Mouse (Mus musculus): Measurements from ENCODE around the gene Chst11. TPM values are rescaled to one million over a fixed set of nuclear protein-coding genes. Genes with fewer than 3 reads are reported as not detected.

Gene Chst11
- polyA plus RNA-seq, 1 experiment from 2014 or later, result 4.5 TPM

DNA sequence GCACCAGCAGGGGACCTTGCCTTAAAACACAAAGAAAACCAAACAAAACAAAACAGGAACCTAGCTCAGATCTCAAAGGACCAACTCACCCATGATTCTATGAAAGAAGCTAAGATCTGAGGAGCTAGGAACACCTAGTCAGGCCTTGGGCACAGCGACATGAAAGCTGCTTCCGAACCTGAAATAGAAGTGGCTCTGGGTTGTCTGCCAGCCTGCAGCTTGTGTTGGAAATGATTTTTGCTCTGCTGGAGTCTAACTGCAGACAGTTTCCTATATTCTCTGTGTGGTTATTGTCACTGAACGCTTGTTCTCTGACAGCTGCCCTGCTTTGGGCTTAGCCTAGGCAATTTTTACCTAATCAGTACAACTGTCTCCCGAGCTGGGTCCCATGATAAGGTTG is 82.0 kb downstream of the Chst11 start:
- H3K4me3 ChIP-seq (replicated peaks; ENCODE audit: low read depth, low read length), result no peak overlapping the region
- DNase-seq (no peak), ATAC-seq (ENCODE audit: low FRiP score, low TSS enrichment) (no peak)
- H3K27ac ChIP-seq (replicated peaks; ENCODE audit: low read depth, low read length), result 0 out of 2 replicates have a peak overlapping the region, but pooled peaks have one; percentile 38
- 85% methylated on average over 4 of the region's 4 CpGs for WGBS
- no peaks in the 10 kb centered on the region for H3K36me3 ChIP-seq (ENCODE audit: control insufficient read depth, insufficient read depth, low read length)
- H3K4me1 ChIP-seq (ENCODE audit: control insufficient read depth, insufficient read depth, low read length), result peaks cover 3% of the 10 kb centered on the region; the same call in 1 of the 2 replicates
- H3K27me3 ChIP-seq (ENCODE audit: control insufficient read depth, insufficient read depth, low read length), result no peaks in the 10 kb centered on the region
- H3K9ac ChIP-seq (replicated peaks; ENCODE audit: low read length), result no peak overlapping the region
- no peaks in the 10 kb centered on the region for H3K9me3 ChIP-seq (ENCODE audit: control insufficient read depth, low read length)
- H3K4me2 ChIP-seq (ENCODE audit: low read length), result no peak overlapping the region

DNA sequence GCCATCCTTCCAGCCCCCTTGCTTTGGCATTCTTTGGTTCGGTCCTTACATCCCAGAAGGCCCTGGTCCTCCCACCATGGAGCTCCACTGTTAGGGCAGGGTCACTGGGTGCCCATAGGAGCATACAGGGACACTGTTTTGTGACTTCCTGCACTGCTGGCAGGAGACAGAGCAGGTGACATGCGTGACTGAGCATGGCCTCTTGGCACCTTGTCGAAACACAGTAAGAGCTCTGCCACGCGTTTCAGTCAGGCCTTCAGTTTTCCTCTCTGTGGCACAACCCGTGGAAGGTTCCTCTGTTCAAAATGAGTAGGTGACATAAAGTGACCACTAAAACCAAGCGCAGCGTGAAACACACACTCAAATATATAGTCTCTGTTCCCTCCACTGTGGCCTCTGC is 83.2 kb downstream of the Chst11 start:
- 78% methylated on average over 8 of the region's 8 CpGs for WGBS
- H3K27me3 ChIP-seq (ENCODE audit: control insufficient read depth, insufficient read depth, low read length), result no peaks in the 10 kb centered on the region
- no peak overlapping the region for H3K9ac ChIP-seq (replicated peaks; ENCODE audit: low read length)
- no peak overlapping the region for H3K4me3 ChIP-seq (replicated peaks; ENCODE audit: low read depth, low read length)
- H3K9me3 ChIP-seq (ENCODE audit: control insufficient read depth, low read length), result no peaks in the 10 kb centered on the region
- no peak overlapping the region for H3K27ac ChIP-seq (replicated peaks; ENCODE audit: low read depth, low read length)
- ATAC-seq (ENCODE audit: low FRiP score, low TSS enrichment), result no peak
- H3K4me1 ChIP-seq (ENCODE audit: control insufficient read depth, insufficient read depth, low read length), result peaks cover 3% of the 10 kb centered on the region; the same call in 1 of the 2 replicates
- H3K4me2 ChIP-seq (ENCODE audit: low read length), result no peak overlapping the region
- H3K36me3 ChIP-seq (ENCODE audit: control insufficient read depth, insufficient read depth, low read length), result no peaks in the 10 kb centered on the region
- DNase-seq, result no peak

DNA sequence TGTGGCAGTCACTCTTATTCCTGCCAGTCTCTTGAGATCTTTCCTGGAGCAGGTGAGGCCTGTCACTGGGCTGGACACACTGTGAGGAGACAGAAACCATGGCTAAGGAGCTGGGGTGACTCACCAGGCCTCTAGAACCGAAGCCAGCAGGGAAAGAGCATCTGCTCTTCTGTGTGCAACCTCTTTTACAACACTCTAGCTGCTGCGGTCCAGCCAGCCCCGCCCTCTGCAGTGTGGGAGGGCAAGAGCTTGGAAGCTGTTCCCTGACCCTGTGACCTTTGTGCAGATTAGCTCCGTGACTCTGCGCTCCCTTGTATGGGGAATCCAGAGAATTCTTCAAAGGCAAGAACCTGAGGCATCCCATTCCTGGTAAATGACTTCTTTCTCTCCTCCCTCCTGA is 84.5 kb downstream of the Chst11 start:
- H3K9ac ChIP-seq (replicated peaks; ENCODE audit: low read length), result no peak overlapping the region
- no peaks in the 10 kb centered on the region for H3K36me3 ChIP-seq (ENCODE audit: control insufficient read depth, insufficient read depth, low read length)
- no peaks in the 10 kb centered on the region for H3K27me3 ChIP-seq (ENCODE audit: control insufficient read depth, insufficient read depth, low read length)
- H3K9me3 ChIP-seq (ENCODE audit: control insufficient read depth, low read length), result no peaks in the 10 kb centered on the region
- peaks cover 3% of the 10 kb centered on the region; the same call in 1 of the 2 replicates for H3K4me1 ChIP-seq (ENCODE audit: control insufficient read depth, insufficient read depth, low read length)
- ATAC-seq (ENCODE audit: low FRiP score, low TSS enrichment), result no peak
- no peak overlapping the region for H3K4me2 ChIP-seq (ENCODE audit: low read length)
- H3K27ac ChIP-seq (replicated peaks; ENCODE audit: low read depth, low read length), result no peak overlapping the region
- no peak overlapping the region for H3K4me3 ChIP-seq (replicated peaks; ENCODE audit: low read depth, low read length)
- WGBS, result 9% methylated on average over 5 of the region's 5 CpGs
- DNase-seq, result no peak

DNA sequence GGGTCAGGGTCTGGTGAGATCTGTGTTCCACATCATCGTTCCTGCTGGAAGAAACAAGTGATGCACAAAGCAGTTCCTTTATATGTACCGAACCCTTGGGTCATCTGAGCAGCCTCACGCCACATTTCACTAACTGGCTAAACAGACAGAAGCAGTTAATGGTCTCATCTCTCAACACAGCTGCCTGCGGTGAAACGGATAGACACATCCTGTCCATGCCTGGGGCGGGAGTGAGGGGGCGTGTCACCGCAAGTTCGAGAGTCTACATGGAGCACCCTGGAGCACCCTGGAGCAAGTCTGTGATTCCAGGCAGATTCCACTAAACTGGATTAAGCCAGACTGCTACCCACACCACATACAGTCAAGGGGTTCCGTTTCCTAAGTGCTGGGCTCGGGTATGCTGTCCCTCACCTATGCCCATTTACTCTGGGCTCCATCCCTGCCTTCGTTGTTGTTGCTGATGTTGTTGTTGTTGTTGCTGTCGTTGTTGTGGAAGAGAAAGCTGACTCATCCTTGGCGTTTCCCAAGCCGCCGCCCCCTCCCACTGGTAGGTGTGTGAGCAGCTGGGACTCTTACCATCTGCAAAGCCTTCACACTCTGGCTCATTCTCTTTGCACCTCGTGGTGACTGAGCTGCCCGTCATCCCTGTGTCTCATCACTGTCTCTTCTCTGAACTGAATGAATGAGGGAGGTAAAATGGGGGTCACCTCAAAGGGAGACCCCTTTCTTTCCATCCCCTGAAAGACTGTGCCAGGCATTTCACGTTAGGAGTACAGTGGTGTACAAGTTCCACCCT is 86.7 kb downstream of the Chst11 start:
- WGBS, result 76% methylated on average over 19 of the region's 19 CpGs
- Histone ChIP-seq H3K4me3 (replicated peaks; ENCODE audit: low read depth, low read length) (no peak overlapping the region), H3K27me3 (ENCODE audit: control insufficient read depth, insufficient read depth, low read length) (no peaks in the 10 kb centered on the region), H3K27ac (replicated peaks; ENCODE audit: low read depth, low read length) (no peak overlapping the region), H3K9me3 (ENCODE audit: control insufficient read depth, low read length) (no peaks in the 10 kb centered on the region), H3K4me1 (ENCODE audit: control insufficient read depth, insufficient read depth, low read length) (peaks cover 3% of the 10 kb centered on the region; the same call in 1 of the 2 replicates), H3K9ac (replicated peaks; ENCODE audit: low read length) (no peak overlapping the region), H3K4me2 (ENCODE audit: low read length) (no peak overlapping the region), H3K36me3 (ENCODE audit: control insufficient read depth, insufficient read depth, low read length) (no peaks in the 10 kb centered on the region)
- ATAC-seq (ENCODE audit: low FRiP score, low TSS enrichment) (no peak), DNase-seq (no peak)

DNA sequence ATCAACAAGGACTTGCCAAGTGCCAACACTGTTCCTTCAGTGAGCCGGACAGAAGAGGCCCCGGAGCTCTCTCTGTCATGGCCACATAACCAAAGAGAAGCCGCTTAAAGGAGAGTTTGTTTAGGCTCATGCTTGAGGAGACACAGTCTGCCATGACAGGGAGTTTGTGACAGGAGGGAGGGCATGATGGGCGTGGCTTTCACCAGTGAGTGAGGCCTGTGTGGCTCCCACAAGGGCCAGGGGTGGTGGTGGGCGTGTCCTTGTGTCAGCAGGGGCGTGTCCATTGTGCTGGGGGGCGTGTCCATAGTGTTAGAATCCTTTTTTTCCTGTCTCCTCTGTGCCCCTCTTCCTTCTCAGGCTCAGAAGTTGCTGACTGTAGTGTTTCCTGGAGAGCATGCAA is 87.8 kb downstream of the Chst11 start:
- DNase-seq, result no peak
- 39% methylated on average over 7 of the region's 7 CpGs for WGBS

DNA sequence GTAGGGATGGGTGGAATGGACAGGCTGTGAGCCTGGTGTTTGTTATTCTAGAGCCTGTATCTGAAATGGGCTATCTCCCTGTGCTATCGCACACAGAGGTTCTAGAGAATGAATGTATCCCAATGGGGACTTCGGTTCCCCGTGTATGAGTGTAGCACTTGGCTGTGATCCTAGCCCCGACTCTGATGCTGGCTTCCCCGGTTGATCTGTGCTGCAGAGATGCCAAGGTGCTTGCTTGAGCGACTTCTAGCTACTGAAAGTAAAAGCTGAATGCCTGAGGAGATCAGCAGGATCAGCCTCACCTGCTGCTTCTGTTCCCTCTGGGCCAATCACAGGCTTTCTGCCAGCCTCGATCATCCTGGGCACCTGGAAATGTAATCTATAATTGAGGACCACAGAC is 91.5 kb downstream of the Chst11 start:
- 83% methylated on average over 7 of the region's 7 CpGs for WGBS
- no peaks in the 10 kb centered on the region for H3K36me3 ChIP-seq (ENCODE audit: control insufficient read depth, insufficient read depth, low read length)
- ATAC-seq (ENCODE audit: low FRiP score, low TSS enrichment), result no peak
- H3K4me2 ChIP-seq (ENCODE audit: low read length), result no peak overlapping the region
- H3K27me3 ChIP-seq (ENCODE audit: control insufficient read depth, insufficient read depth, low read length), result no peaks in the 10 kb centered on the region
- H3K27ac ChIP-seq (replicated peaks; ENCODE audit: low read depth, low read length), result no peak overlapping the region
- no peaks in the 10 kb centered on the region for H3K9me3 ChIP-seq (ENCODE audit: control insufficient read depth, low read length)
- no peak for DNase-seq
- no peak overlapping the region for H3K9ac ChIP-seq (replicated peaks; ENCODE audit: low read length)
- peaks cover 28% of the 10 kb centered on the region for H3K4me1 ChIP-seq (ENCODE audit: control insufficient read depth, insufficient read depth, low read length)
- no peak overlapping the region for H3K4me3 ChIP-seq (replicated peaks; ENCODE audit: low read depth, low read length)

More for the DNA sequence above, 87.8 kb downstream of the Chst11 start:
- ATAC-seq (ENCODE audit: low FRiP score, low TSS enrichment), result no peak
- Histone ChIP-seq H3K4me2 (ENCODE audit: low read length) (no peak overlapping the region), H3K27me3 (ENCODE audit: control insufficient read depth, insufficient read depth, low read length) (no peaks in the 10 kb centered on the region), H3K36me3 (ENCODE audit: control insufficient read depth, insufficient read depth, low read length) (no peaks in the 10 kb centered on the region), H3K27ac (replicated peaks; ENCODE audit: low read depth, low read length) (no peak overlapping the region), H3K4me3 (replicated peaks; ENCODE audit: low read depth, low read length) (no peak overlapping the region), H3K9ac (replicated peaks; ENCODE audit: low read length) (no peak overlapping the region), H3K4me1 (ENCODE audit: control insufficient read depth, insufficient read depth, low read length) (peaks cover 3% of the 10 kb centered on the region; the same call in 1 of the 2 replicates), H3K9me3 (ENCODE audit: control insufficient read depth, low read length) (no peaks in the 10 kb centered on the region)

DNA sequence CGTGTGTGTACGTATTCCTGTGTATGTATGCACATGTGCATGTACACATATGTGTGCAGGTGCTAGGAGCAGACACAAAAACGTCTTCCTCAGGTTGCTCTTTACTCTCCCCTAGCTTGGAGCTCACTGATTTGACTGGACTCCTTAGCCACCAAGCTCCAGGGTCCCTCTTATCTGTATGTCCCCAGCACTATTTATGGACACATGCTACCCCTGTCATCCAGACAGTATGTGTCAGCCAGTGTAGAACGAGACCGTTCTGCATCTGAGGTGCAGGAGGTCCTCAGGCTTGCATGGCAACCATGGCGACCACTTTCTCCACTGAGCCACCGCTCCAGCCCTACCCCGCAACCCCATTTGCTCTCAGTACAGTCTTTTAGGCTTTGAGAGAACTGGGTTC is 93.4 kb downstream of the Chst11 start:
- WGBS, result 79% methylated on average over 8 of the region's 8 CpGs
- Histone ChIP-seq H3K4me2 (ENCODE audit: low read length) (no peak overlapping the region), H3K27me3 (ENCODE audit: control insufficient read depth, insufficient read depth, low read length) (no peaks in the 10 kb centered on the region), H3K4me3 (replicated peaks; ENCODE audit: low read depth, low read length) (no peak overlapping the region), H3K4me1 (ENCODE audit: control insufficient read depth, insufficient read depth, low read length) (peaks cover 28% of the 10 kb centered on the region), H3K36me3 (ENCODE audit: control insufficient read depth, insufficient read depth, low read length) (no peaks in the 10 kb centered on the region), H3K9me3 (ENCODE audit: control insufficient read depth, low read length) (no peaks in the 10 kb centered on the region), H3K9ac (replicated peaks; ENCODE audit: low read length) (no peak overlapping the region), H3K27ac (replicated peaks; ENCODE audit: low read depth, low read length) (no peak overlapping the region)
- DNase-seq, result no peak
- peak; percentile 6; the same call in 1 of the 2 replicates for ATAC-seq (ENCODE audit: low FRiP score, low TSS enrichment)

DNA sequence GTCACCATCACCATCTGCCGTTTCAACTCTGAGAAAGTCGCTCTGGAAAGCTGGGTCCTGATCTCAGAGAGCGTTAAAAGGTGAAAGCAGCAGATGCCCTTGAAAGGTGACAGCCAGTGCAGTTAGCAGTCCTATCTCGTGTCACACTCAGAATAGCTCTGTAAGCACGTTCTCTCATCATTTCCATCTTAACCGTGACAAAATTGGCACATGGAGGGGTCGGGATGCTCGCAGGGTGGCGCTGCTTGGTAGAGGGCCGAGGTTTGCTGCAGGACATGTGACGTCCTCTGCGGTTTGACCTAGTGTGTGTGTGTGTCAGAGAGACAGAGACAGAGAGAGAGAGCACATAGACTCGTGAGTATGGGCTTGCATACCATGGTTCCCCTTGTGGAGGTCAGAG is 94.5 kb downstream of the Chst11 start:
- Histone ChIP-seq H3K4me2 (ENCODE audit: low read length) (no peak overlapping the region), H3K9me3 (ENCODE audit: control insufficient read depth, low read length) (no peaks in the 10 kb centered on the region), H3K4me3 (replicated peaks; ENCODE audit: low read depth, low read length) (no peak overlapping the region), H3K36me3 (ENCODE audit: control insufficient read depth, insufficient read depth, low read length) (no peaks in the 10 kb centered on the region), H3K4me1 (ENCODE audit: control insufficient read depth, insufficient read depth, low read length) (peaks cover 32% of the 10 kb centered on the region), H3K9ac (replicated peaks; ENCODE audit: low read length) (no peak overlapping the region), H3K27me3 (ENCODE audit: control insufficient read depth, insufficient read depth, low read length) (no peaks in the 10 kb centered on the region), H3K27ac (replicated peaks; ENCODE audit: low read depth, low read length) (no peak overlapping the region)
- ATAC-seq (ENCODE audit: low FRiP score, low TSS enrichment) (no peak), DNase-seq (no peak)
- WGBS, result 80% methylated on average over 13 of the region's 13 CpGs

DNA sequence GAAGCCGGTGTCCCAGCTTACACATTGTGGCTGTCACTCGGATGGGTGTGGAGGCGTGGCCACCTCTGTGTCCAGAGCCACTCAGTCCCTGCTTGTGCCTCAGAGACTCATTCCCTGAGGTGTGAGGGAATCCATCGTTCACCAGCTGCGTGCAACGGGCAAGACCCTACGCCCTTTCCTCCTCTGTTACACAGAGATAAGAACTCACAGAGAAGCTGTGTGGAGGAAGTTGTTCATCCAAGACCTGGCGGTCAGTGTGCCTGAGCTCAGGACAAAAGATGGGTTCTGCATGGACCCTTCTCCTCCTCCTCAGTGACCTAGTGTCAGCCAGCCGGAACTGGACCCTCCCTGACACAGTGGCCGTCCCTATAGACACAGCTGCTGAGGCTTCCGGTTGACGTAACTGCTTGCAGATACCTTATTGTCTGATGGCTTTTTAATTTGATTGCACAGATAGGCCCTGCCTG is 95.0 kb downstream of the Chst11 start:
- H3K27me3 ChIP-seq (ENCODE audit: control insufficient read depth, insufficient read depth, low read length), result no peaks in the 10 kb centered on the region
- no peak for DNase-seq
- no peak for ATAC-seq (ENCODE audit: low FRiP score, low TSS enrichment)
- no peak overlapping the region for H3K9ac ChIP-seq (replicated peaks; ENCODE audit: low read length)
- peaks cover 32% of the 10 kb centered on the region for H3K4me1 ChIP-seq (ENCODE audit: control insufficient read depth, insufficient read depth, low read length)
- no peak overlapping the region for H3K27ac ChIP-seq (replicated peaks; ENCODE audit: low read depth, low read length)
- WGBS, result 39% methylated on average over 12 of the region's 12 CpGs
- no peaks in the 10 kb centered on the region for H3K9me3 ChIP-seq (ENCODE audit: control insufficient read depth, low read length)
- H3K4me2 ChIP-seq (ENCODE audit: low read length), result no peak overlapping the region
- no peaks in the 10 kb centered on the region for H3K36me3 ChIP-seq (ENCODE audit: control insufficient read depth, insufficient read depth, low read length)
- no peak overlapping the region for H3K4me3 ChIP-seq (replicated peaks; ENCODE audit: low read depth, low read length)
